Mouse (Mus musculus) left cerebral cortex, postnatal 14 days (tissue): Measurements from ENCODE around the gene Glyat. TPM values are rescaled to one million over a fixed set of nuclear protein-coding genes. Genes with fewer than 3 reads are reported as not detected.

Experiments used
- DNase-seq, 2 experiments: peaks; one replicate each; pipeline ENCODE4 v3.0.0; 2021 to 2022; ENCODE audit warnings: low spot score in 2 of 2, mixed read lengths in 1 of 2
- intact Hi-C: fragments of 180-260 bp; cut with DNase I; formaldehyde crosslinking; loops from one replicate; pipeline ENCODE4 v1.15.1; 2025
- total RNA-seq, 2 experiments: library from RNA; stranded (reverse); gene quantifications; 2 replicates each; pipeline ENCODE4 v1.2.3; 2021

Gene Glyat
- total RNA-seq, 2 experiments from 2014 or later = not detected

GRCm38 (mm10) chr19:12670139-12670538 lies 37.0 kb downstream of the Glyat start, which contains the start of gene Olfr1442:
Gene Olfr1442, plus strand, starts transcription at chr19:12670439.
- no peak for DNase-seq
- intact Hi-C loops = no loop called here

- DNase-seq = no peak
- intact Hi-C loops = no loop called here
Measured at GRCm38 (mm10) chr19:12671051-12671450, 37.9 kb downstream of the Glyat start.

GRCm38 (mm10) chr19:12677812-12678211 lies 44.7 kb downstream of the Glyat start, which contains the start of gene Olfr1443:
Gene Olfr1443, plus strand, starts transcription at chr19:12678112.
- intact Hi-C loops = no loop called here

GRCm38 (mm10) chr19:12684638-12685037 lies 51.5 kb downstream of the Glyat start:
- no peak for DNase-seq
- intact Hi-C loops = no loop called here

More at GRCm38 (mm10) chr19:12677812-12678211, 44.7 kb downstream of the Glyat start, which contains the start of gene Olfr1443:
- no peak for DNase-seq

GRCm38 (mm10) chr19:12685231-12685630 lies 52.1 kb downstream of the Glyat start:
- intact Hi-C loops = no loop called here
- DNase-seq = no peak

- intact Hi-C loops = no loop called here
- no peak for DNase-seq
Measured at GRCm38 (mm10) chr19:12695590-12695989, 62.5 kb downstream of the Glyat start, which contains the start of gene Keg1. Gene Keg1, plus strand, starts transcription at chr19:12695786.

GRCm38 (mm10) chr19:12696221-12696620 lies 63.1 kb downstream of the Glyat start:
- DNase-seq = no peak
- intact Hi-C loops = no loop called here

Other genes starting within 250 kb of the Glyat start
- not detected for gene Olfr1440, start 246.0 kb upstream of the Glyat start, total RNA-seq
- not detected for gene Olfr1441, start 215.9 kb upstream of the Glyat start, total RNA-seq
- not detected for gene Pfpl, start 205.4 kb upstream of the Glyat start, total RNA-seq
- 1 to 10 TPM; 5.0 to 6.2 TPM for gene Mpeg1, start 172.5 kb upstream of the Glyat start, total RNA-seq
- gene Dtx4, start 131.9 kb upstream of the Glyat start, total RNA-seq = 10 to 100 TPM; 46.5 to 52.1 TPM
- 1 to 10 TPM; 1.9 to 2.7 TPM for gene Fam111a, start 87.6 kb upstream of the Glyat start, total RNA-seq
- under 1 TPM in 1 of 2 experiments, not detected in 1; 0.44 TPM for gene Gm4952, start 33.3 kb upstream of the Glyat start, total RNA-seq
- not detected for gene Olfr1442, start 37.1 kb downstream of the Glyat start, total RNA-seq
- not detected for gene Olfr1443, start 44.8 kb downstream of the Glyat start, total RNA-seq
- not detected for gene Keg1, start 62.5 kb downstream of the Glyat start, total RNA-seq
- gene Cntf, start 132.3 kb downstream of the Glyat start, total RNA-seq = 1 to 10 TPM; 2.2 to 2.9 TPM
- 10 to 100 TPM; 81.8 to 86.6 TPM for gene Zfp91, start 162.8 kb downstream of the Glyat start, total RNA-seq
- 1 to 10 TPM; 1.2 to 2.1 TPM for gene Lpxn, start 162.9 kb downstream of the Glyat start, total RNA-seq
- not detected for gene Gm5244, start 213.4 kb downstream of the Glyat start, total RNA-seq
- not detected for gene Olfr1444, start 224.0 kb downstream of the Glyat start, total RNA-seq